Mouse (Mus musculus) adrenal gland, adult (tissue): ENCODE measurements around the gene Wdr53.

Source experiments
- DNase-seq, 2 experiments: peaks; one replicate each; pipeline ENCODE4 v3.0.0; 2022 to 2023; ENCODE audit warnings: low spot score in 1 of 2; ENCODE audit not compliant: inconsistent age in 2 of 2

The Wdr53 gene

DNA sequence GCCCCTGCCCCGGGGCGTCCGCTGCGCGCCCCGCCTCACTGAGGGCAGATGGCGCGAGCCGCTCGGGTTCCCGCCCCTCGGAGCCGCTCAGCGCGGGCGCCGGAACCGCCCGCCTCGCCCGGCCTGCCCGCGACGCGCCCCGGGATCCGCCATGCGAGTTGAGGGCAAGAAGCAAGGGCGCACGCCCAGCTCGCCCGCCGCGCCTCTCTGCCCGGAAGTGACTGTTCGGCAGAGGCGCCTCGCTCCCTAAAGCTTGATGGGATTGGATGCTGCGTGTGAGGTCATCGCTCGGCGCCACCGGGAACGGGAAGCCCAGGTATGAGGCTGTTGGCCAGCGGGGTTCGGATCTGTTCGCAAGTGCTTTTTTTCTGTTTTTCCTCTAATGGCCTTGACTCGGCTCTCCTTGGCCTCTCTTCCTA, at the start of gene Wdr53, which contains the start of gene Fbxo45:
Wdr53 (plus strand) TSS at position 276 of the 419 bp plus-strand sequence.
Fbxo45 (minus strand) TSS at position 207 of the 419 bp plus-strand sequence.
- DNase-seq = peak; percentile 98 to 99

- peak; percentile 27 to 68 for DNase-seq
Observed at GRCm38 (mm10) chr16:32200256-32201003, 46.6 kb upstream of the Wdr53 start.

- no peak for DNase-seq
Observed at GRCm38 (mm10) chr16:32201004-32201325, 46.1 kb upstream of the Wdr53 start.

DNA sequence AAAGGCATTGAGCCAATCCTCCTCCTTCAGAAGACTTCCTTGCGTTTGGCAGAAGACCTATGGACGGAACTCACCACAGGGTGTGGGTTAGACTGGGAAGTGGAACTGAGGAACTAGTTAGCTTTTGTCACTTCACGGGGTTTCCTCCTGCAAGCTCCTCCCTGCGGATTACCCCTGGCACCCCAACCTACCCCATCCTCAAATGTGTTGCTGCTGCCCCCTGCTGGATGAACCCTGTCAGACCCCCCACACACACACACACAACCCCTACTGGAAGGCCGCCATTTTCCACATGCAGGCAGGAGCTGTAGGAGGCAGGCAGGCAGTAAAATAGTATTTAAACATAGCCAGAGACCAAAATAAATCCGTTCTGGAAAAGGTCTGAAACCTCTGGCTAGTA, 44.3 kb upstream of the Wdr53 start:
- DNase-seq = peak; percentile 71 to 90

DNA sequence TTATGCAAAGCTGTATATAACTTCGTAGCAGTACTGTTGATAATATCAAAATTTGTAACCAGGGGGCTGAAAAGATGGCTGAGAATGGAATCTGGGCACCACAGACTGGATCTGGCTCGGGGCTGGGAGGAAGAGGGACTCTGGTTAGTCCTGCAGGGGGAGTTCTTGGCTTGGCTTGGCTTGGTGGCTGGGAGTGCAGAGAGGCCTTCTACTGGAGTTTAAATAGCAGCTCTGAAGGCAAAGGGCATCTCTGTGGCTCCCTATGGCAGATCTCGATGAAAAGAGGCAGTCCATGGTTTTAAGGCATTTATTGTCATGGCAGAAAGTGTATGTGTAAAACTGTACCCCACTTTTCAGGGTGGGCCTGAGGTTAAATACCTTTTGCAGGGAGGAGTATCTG, 42.1 kb upstream of the Wdr53 start:
- DNase-seq = peak; percentile 37 to 66

GRCm38 (mm10) chr16:32214156-32214555, 32.9 kb upstream of the Wdr53 start:
- no peak for DNase-seq

GRCm38 (mm10) chr16:32214804-32215576, 32.0 kb upstream of the Wdr53 start:
- DNase-seq = no peak

- DNase-seq = no peak
Observed at GRCm38 (mm10) chr16:32221803-32222202, 25.2 kb upstream of the Wdr53 start.

DNA sequence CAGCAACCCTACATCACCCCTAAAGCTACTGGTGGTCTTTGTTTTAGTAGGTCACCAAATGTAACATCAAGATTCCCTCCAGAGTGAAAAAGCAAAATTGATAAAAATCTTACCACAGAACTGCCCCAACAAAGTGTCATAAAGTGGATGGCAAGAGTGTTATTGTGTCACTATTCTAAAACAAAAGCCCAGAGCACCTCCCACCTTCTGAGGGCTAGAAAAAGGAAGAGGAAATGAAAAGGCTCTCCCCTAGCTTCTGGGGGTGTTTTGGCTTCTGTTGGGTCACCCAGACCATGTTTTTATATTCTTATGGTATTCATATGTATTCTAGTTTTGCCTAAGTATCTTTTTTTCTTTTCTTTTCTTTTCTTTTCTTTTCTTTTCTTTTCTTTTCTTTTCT, 24.6 kb upstream of the Wdr53 start:
- no peak for DNase-seq

GRCm38 (mm10) chr16:32232050-32232449, 15.0 kb upstream of the Wdr53 start:
- peak; percentile 71 to 87 for DNase-seq

DNA sequence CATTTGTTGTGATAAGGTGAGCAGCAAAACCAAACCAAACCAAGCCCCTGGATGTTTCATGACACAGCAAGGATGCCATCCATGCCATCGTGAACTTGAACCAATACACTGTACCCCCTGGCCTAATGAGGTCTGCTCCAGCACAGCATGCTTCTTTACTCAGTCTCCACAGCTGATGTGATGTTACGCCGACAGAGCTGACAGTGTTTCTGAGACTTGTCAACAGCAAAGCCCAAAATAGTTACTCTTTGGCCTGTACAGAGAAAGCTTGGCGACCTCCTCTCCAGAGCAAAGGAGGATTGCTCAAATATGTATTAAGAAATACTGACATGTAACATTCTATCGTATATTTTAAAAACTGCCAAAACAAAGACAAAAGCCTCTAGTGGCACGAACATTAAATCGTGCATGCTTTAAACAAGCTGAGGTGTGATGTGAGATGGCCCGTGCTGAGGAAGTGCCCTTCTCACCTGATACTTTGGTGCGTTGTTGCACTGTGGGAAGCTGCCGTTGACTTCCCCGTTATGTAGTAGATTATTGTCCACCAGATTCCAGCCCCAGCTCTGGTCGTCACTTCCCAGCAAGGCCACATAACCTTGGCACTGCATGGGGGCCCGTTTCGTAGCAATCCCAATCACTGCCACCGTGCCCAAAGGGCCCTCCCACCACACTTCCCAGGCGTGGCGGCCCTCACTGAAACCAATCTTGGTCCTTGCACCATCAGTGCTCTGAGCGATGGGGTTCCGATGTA, 8.9 kb upstream of the Wdr53 start:
- peak in 1 of 2 experiments; percentile 46 for DNase-seq

- peak; percentile 26 to 72 for DNase-seq
Observed at GRCm38 (mm10) chr16:32239428-32240312, 7.4 kb upstream of the Wdr53 start.

GRCm38 (mm10) chr16:32243901-32244300, 3.1 kb upstream of the Wdr53 start:
- no peak for DNase-seq

DNA sequence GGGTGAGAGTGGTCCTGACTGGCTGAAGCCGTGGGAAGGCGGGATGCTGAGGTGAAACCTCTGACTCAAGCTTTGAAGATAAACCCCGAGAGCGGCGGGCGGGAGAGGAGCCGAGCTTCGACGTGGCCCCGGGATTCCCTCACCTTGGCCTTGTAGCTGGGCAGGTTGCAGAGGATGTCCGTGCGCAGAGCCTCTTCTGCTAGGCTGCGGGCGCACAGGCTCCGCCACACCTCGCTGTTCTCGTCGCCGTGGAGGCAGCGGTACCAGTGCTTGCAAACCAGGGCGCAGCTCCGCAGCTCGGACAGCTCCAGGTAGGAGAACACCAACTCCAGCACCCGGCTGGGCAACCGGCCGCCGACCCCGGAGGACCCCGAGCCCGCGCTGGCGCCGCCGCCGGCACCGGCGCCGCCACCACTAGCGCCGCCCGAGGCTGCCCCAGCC, 656 bp upstream of the Wdr53 start:
- DNase-seq = peak; percentile 71 to 87

GRCm38 (mm10) chr16:32264225-32264624, 17.2 kb downstream of the Wdr53 start:
- peak in 1 of 2 experiments; percentile 59 for DNase-seq

- DNase-seq = no peak
Observed at GRCm38 (mm10) chr16:32271291-32271690, 24.3 kb downstream of the Wdr53 start, which contains the start of gene Smco1. Smco1 (plus strand) TSS chr16:32271468.

DNA sequence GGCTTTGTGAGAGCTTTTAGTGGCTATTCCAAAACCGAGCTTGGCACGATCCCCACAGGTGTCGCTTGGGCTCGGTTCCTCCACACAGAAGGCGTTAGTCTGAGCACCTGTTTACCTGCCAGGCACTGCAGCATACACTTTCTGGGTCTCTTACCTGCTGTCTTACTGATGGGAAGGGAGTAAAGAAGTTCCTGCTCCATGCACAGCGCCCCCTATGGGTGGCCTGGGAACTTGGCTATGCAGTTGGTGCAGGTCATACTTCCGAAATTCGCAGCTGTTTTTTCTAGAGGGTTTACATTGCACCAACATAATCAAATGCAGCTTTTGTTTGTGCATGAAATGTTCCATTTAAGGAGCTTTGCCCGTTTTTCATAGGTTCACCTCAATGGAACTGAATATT, 26.3 kb downstream of the Wdr53 start:
- no peak for DNase-seq

DNA sequence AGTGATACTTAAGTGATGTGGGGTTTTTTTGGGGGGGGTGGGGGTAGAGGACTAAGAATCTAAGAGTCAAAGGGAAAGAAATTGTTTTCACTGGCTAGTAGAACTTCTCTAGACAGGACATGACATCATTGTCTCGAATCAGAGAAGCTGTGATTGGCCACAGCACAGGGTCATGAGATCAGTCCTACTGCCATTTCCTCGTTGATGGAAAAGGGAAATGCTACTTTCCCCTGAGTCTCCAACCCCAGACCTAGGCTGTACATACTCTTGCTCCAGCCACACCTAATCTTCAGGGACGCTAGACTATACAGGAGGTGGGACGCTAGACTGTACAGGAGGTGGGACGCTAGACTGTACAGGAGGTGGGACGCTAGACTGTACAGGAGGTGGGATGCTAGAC, 28.0 kb downstream of the Wdr53 start:
- no peak for DNase-seq

- no peak for DNase-seq
Observed at GRCm38 (mm10) chr16:32275830-32276229, 28.8 kb downstream of the Wdr53 start.
